Mouse (Mus musculus): ENCODE measurements at regions not wholly inside any gene's neighbourhood (a gene's known extent, or its start where the extent isn't known, plus 50 kb on each side); places are given as distances from the start of the nearest gene placed in this dataset.

GRCm38 (mm10) chr12:50999295-51000237 lies 348.3 kb upstream of the G2e3 start:
- H3K4me3 ChIP-seq (ENCODE audit: control insufficient read depth in 1 of 2, insufficient read depth in 1 of 2, low read depth in 1 of 2, low read length in 2 of 2) = no peak overlapping the region
- H3K27ac ChIP-seq (replicated peaks in 1 of 2; ENCODE audit: control insufficient read depth in 1 of 2, insufficient read depth in 1 of 2, low read depth in 2 of 2, low read length in 2 of 2) = no peak overlapping the region
- no peaks in the 10 kb centered on the region for H3K9me3 ChIP-seq (ENCODE audit: control insufficient read depth, low read length)
- no peak overlapping the region for H3K4me2 ChIP-seq (ENCODE audit: low read length)
- WGBS = 41% methylated on average over 20 of the region's 20 CpGs
- no peaks in the 10 kb centered on the region for H3K36me3 ChIP-seq (ENCODE audit: control insufficient read depth, insufficient read depth, low read length)
- H3K27me3 ChIP-seq (ENCODE audit: control insufficient read depth, insufficient read depth, low read length) = no peaks in the 10 kb centered on the region
- H3K4me1 ChIP-seq (ENCODE audit: control insufficient read depth in 2 of 2, insufficient read depth in 2 of 2, low read length in 2 of 2) = peaks cover 0 to 4% of the 10 kb centered on the region in 2 experiments; a peak in 2 of 4 replicates
- H3K9ac ChIP-seq (ENCODE audit: low read length) = no peak overlapping the region
- no peak for ATAC-seq (ENCODE audit: insufficient number of reproducible peaks, insufficient read depth, low FRiP score, low read depth)

DNA sequence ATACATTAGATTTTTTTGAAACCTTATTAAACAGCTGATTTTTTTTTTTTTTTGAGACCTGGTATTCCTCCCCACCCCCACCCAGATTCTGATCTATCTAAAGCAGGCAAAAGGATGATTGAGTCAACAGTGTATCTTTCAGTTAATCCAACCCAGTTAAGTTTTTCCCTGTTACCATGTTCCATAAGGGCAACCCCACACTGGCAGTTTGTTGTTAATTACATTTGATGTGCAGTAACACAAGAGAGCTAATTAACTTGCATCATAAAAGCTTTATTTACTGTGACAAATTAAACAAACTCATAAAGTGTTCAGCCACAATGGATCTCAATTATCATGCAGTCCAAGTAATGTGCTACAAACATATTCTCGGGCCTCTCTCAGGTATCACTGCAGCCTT lies 346.8 kb upstream of the Prkd1 start:
- H3K27ac ChIP-seq (replicated peaks in 1 of 2; ENCODE audit: control insufficient read depth in 1 of 2, insufficient read depth in 1 of 2, low read depth in 2 of 2, low read length in 2 of 2) = no peak overlapping the region
- ATAC-seq (ENCODE audit: insufficient number of reproducible peaks, insufficient read depth, low FRiP score, low read depth) = no peak
- peaks cover 0 to 4% of the 10 kb centered on the region in 2 experiments; a peak in 1 of 4 replicates for H3K4me1 ChIP-seq (ENCODE audit: control insufficient read depth in 2 of 2, insufficient read depth in 2 of 2, low read length in 2 of 2)
- 86% methylated on average over 1 of the region's 1 CpGs for WGBS
- H3K4me2 ChIP-seq (ENCODE audit: low read length) = no peak overlapping the region
- H3K4me3 ChIP-seq (ENCODE audit: control insufficient read depth in 1 of 2, insufficient read depth in 1 of 2, low read depth in 1 of 2, low read length in 2 of 2) = no peak overlapping the region
- H3K27me3 ChIP-seq (ENCODE audit: control insufficient read depth, insufficient read depth, low read length) = no peaks in the 10 kb centered on the region
- no peak overlapping the region for H3K9ac ChIP-seq (ENCODE audit: low read length)
- no peaks in the 10 kb centered on the region for H3K9me3 ChIP-seq (ENCODE audit: control insufficient read depth, low read length)
- no peaks in the 10 kb centered on the region for H3K36me3 ChIP-seq (ENCODE audit: control insufficient read depth, insufficient read depth, low read length)

- ATAC-seq (ENCODE audit: insufficient number of reproducible peaks, insufficient read depth, low FRiP score, low read depth) = no peak
- 75% methylated on average over 12 of the region's 12 CpGs for WGBS
These were observed 340.8 kb upstream of the Prkd1 start for GRCm38 (mm10) chr12:50989561-50990325.

GRCm38 (mm10) chr12:50981318-50981717 lies 332.4 kb upstream of the Prkd1 start:
- no peak overlapping the region for H3K4me3 ChIP-seq (ENCODE audit: control insufficient read depth in 1 of 2, insufficient read depth in 1 of 2, low read depth in 1 of 2, low read length in 2 of 2)
- H3K4me1 ChIP-seq (ENCODE audit: control insufficient read depth in 2 of 2, insufficient read depth in 2 of 2, low read length in 2 of 2) = no peaks in the 10 kb centered on the region
- H3K27me3 ChIP-seq (ENCODE audit: control insufficient read depth, insufficient read depth, low read length) = no peaks in the 10 kb centered on the region
- H3K36me3 ChIP-seq (ENCODE audit: control insufficient read depth, insufficient read depth, low read length) = no peaks in the 10 kb centered on the region
- no peak overlapping the region for H3K9ac ChIP-seq (ENCODE audit: low read length)
- no peak overlapping the region for H3K4me2 ChIP-seq (ENCODE audit: low read length)
- 77% methylated on average over 5 of the region's 5 CpGs for WGBS
- ATAC-seq (ENCODE audit: insufficient number of reproducible peaks, insufficient read depth, low FRiP score, low read depth) = no peak
- no peaks in the 10 kb centered on the region for H3K9me3 ChIP-seq (ENCODE audit: control insufficient read depth, low read length)
- no peak overlapping the region for H3K27ac ChIP-seq (replicated peaks in 1 of 2; ENCODE audit: control insufficient read depth in 1 of 2, insufficient read depth in 1 of 2, low read depth in 2 of 2, low read length in 2 of 2)

More at GRCm38 (mm10) chr12:50989561-50990325, 340.8 kb upstream of the Prkd1 start:
- Histone ChIP-seq H3K27ac (replicated peaks in 1 of 2; ENCODE audit: control insufficient read depth in 1 of 2, insufficient read depth in 1 of 2, low read depth in 2 of 2, low read length in 2 of 2) (no peak overlapping the region), H3K36me3 (ENCODE audit: control insufficient read depth, insufficient read depth, low read length) (no peaks in the 10 kb centered on the region), H3K4me3 (ENCODE audit: control insufficient read depth in 1 of 2, insufficient read depth in 1 of 2, low read depth in 1 of 2, low read length in 2 of 2) (no peak overlapping the region), H3K9ac (ENCODE audit: low read length) (no peak overlapping the region), H3K4me2 (ENCODE audit: low read length) (no peak overlapping the region), H3K27me3 (ENCODE audit: control insufficient read depth, insufficient read depth, low read length) (no peaks in the 10 kb centered on the region), H3K4me1 (ENCODE audit: control insufficient read depth in 2 of 2, insufficient read depth in 2 of 2, low read length in 2 of 2) (no peaks in the 10 kb centered on the region), H3K9me3 (ENCODE audit: control insufficient read depth, low read length) (no peaks in the 10 kb centered on the region)

GRCm38 (mm10) chr12:50980800-50981199 lies 331.9 kb upstream of the Prkd1 start:
- no peaks in the 10 kb centered on the region for H3K9me3 ChIP-seq (ENCODE audit: control insufficient read depth, low read length)
- no peak overlapping the region for H3K9ac ChIP-seq (ENCODE audit: low read length)
- no peak for ATAC-seq (ENCODE audit: insufficient number of reproducible peaks, insufficient read depth, low FRiP score, low read depth)
- H3K4me3 ChIP-seq (ENCODE audit: control insufficient read depth in 1 of 2, insufficient read depth in 1 of 2, low read depth in 1 of 2, low read length in 2 of 2) = no peak overlapping the region
- no peaks in the 10 kb centered on the region for H3K4me1 ChIP-seq (ENCODE audit: control insufficient read depth in 2 of 2, insufficient read depth in 2 of 2, low read length in 2 of 2)
- no peaks in the 10 kb centered on the region for H3K27me3 ChIP-seq (ENCODE audit: control insufficient read depth, insufficient read depth, low read length)
- no peak overlapping the region for H3K4me2 ChIP-seq (ENCODE audit: low read length)
- 78% methylated on average over 4 of the region's 4 CpGs for WGBS
- H3K36me3 ChIP-seq (ENCODE audit: control insufficient read depth, insufficient read depth, low read length) = no peaks in the 10 kb centered on the region
- H3K27ac ChIP-seq (replicated peaks in 1 of 2; ENCODE audit: control insufficient read depth in 1 of 2, insufficient read depth in 1 of 2, low read depth in 2 of 2, low read length in 2 of 2) = no peak overlapping the region

DNA sequence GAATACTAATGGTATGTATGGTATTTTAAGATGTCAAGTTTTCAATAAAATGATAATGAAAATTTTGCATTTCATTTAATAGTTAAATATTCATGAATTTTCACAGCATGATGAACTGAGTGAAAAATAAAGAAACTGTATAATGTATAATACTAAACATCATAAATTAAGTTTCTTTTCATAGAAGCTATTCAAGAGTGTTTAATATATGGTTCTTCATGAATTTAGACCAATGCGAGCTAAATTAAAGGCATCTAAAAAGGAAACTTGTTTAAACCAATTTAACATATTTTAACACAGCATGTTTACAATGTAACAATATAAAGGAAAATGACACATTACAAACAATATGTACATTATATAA lies 321.8 kb upstream of the Prkd1 start:
- Histone ChIP-seq H3K4me2 (ENCODE audit: low read length) (no peak overlapping the region), H3K27ac (replicated peaks in 1 of 2; ENCODE audit: control insufficient read depth in 1 of 2, insufficient read depth in 1 of 2, low read depth in 2 of 2, low read length in 2 of 2) (no peak overlapping the region), H3K27me3 (ENCODE audit: control insufficient read depth, insufficient read depth, low read length) (no peaks in the 10 kb centered on the region), H3K4me1 (ENCODE audit: control insufficient read depth in 2 of 2, insufficient read depth in 2 of 2, low read length in 2 of 2) (no peaks in the 10 kb centered on the region), H3K4me3 (ENCODE audit: control insufficient read depth in 1 of 2, insufficient read depth in 1 of 2, low read depth in 1 of 2, low read length in 2 of 2) (no peak overlapping the region), H3K36me3 (ENCODE audit: control insufficient read depth, insufficient read depth, low read length) (no peaks in the 10 kb centered on the region), H3K9ac (ENCODE audit: low read length) (no peak overlapping the region), H3K9me3 (ENCODE audit: control insufficient read depth, low read length) (no peaks in the 10 kb centered on the region)
- WGBS = 91% methylated on average over 1 of the region's 1 CpGs
- no peak for ATAC-seq (ENCODE audit: insufficient number of reproducible peaks, insufficient read depth, low FRiP score, low read depth)

DNA sequence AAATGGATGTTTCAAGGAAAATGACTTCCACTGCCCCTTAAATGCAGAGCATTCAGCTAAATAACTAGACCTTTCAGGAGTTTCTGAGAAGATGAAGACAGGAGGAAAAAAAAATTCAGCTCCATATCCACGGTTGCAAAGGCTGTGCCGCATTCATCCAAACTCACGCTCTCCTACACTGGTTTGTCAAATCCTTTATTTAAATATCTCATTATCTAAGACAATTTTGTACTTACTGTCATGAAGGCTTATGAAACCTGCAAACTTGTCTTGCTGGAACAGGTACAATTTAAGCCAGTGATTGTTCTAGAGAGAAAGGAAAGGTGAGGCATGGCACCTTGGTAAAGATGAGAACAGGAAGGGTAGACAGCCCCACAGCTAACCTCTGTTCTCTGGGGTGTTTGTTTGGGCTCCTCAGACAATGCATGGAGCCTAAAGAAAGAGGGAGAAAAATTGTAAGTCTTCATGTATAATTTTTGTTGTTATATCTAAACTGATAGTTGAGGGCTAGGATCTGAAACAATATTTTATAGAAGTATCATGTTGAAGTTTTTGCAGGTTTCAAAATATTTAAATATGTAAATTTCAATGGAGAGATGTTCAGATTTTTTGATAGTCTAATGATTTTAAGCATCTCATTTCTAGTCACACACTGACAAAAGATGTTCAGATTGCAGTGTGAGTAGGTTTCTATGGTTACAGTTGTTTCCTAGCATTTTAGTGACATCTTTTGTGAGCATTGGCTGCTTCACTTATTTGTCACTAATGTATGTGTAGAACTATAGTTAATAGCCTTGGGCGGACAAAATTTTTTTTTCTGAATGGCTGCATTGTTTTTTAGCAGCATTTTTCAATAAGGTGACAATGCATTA lies 321.2 kb upstream of the Prkd1 start:
- Histone ChIP-seq H3K4me2 (ENCODE audit: low read length) (no peak overlapping the region), H3K4me1 (ENCODE audit: control insufficient read depth in 2 of 2, insufficient read depth in 2 of 2, low read length in 2 of 2) (no peaks in the 10 kb centered on the region), H3K9me3 (ENCODE audit: control insufficient read depth, low read length) (no peaks in the 10 kb centered on the region), H3K9ac (ENCODE audit: low read length) (no peak overlapping the region), H3K27me3 (ENCODE audit: control insufficient read depth, insufficient read depth, low read length) (no peaks in the 10 kb centered on the region), H3K4me3 (ENCODE audit: control insufficient read depth in 1 of 2, insufficient read depth in 1 of 2, low read depth in 1 of 2, low read length in 2 of 2) (no peak overlapping the region), H3K27ac (replicated peaks in 1 of 2; ENCODE audit: control insufficient read depth in 1 of 2, insufficient read depth in 1 of 2, low read depth in 2 of 2, low read length in 2 of 2) (no peak overlapping the region), H3K36me3 (ENCODE audit: control insufficient read depth, insufficient read depth, low read length) (no peaks in the 10 kb centered on the region)
- no peak for ATAC-seq (ENCODE audit: insufficient number of reproducible peaks, insufficient read depth, low FRiP score, low read depth)
- WGBS = 86% methylated on average over 4 of the region's 4 CpGs
